In genomic region chr9:27154763-27155530, GRCm38 (mm10) we compare ENCODE assay signal across 8 mouse cellular contexts. TPM values are rescaled to one million over a fixed set of nuclear protein-coding genes. Genes with fewer than 3 reads are reported as not detected.
DNase-seq lines count a peak whose midpoint lies in the region; ATAC-seq lines count a peak whose summit lies in the region.

TSS of gene Jam3 (minus strand) at chr9:27155421.

- no peaks in the 10 kb centered on the region for H3K27me3 ChIP-seq in intestine, embryonic 14.5 days (replicated peaks; ENCODE audit: control insufficient read depth, insufficient read depth, low read length)

- peak within 1 kb of the TSS; percentile 54 for H3K9ac ChIP-seq in intestine, embryonic 14.5 days (ENCODE audit: low read length)

- peak within 1 kb of the TSS; percentile 60 for H3K4me2 ChIP-seq in intestine, embryonic 14.5 days (ENCODE audit: low read length)

- WGBS in intestine, embryonic 14.5 days = under 1% methylated on average over 58 of the region's 58 CpGs

- peak within 1 kb of the TSS; percentile 50 for H3K4me3 ChIP-seq in intestine, embryonic 14.5 days (ENCODE audit: low read depth, low read length)

- peaks cover 7% of the 10 kb centered on the region; the same call in 1 of the 2 replicates for H3K4me1 ChIP-seq in intestine, embryonic 14.5 days (replicated peaks; ENCODE audit: control insufficient read depth, insufficient read depth, low read length)

- no peaks in the 10 kb centered on the region for H3K36me3 ChIP-seq in intestine, embryonic 14.5 days (ENCODE audit: control insufficient read depth, insufficient read depth, low read length)

- no peaks in the 10 kb centered on the region for H3K9me3 ChIP-seq in intestine, embryonic 14.5 days (ENCODE audit: control insufficient read depth, low read length)

- H3K27ac ChIP-seq in intestine, embryonic 14.5 days (ENCODE audit: low read depth) = peak within 1 kb of the TSS; percentile 73

- ATAC-seq in intestine, embryonic 14.5 days (replicated peaks; ENCODE audit: low FRiP score, low TSS enrichment, low read depth) = peak; percentile 96

- intact Hi-C loops in gastrocnemius, postnatal 36 days (cut with DNase I) = no loop called here
- intact Hi-C loops in left cerebral cortex, postnatal 10 days (cut with DNase I) = no loop called here

- peak; percentile 90 for DNase-seq in adrenal gland, adult 8-10 months
- peak; percentile 98 for DNase-seq in embryo, embryonic 10.5 days (ENCODE audit: low spot score)
- peak; percentile 83 to 86 for DNase-seq in gastrocnemius, postnatal 36 days
- DNase-seq in intestine, embryonic 14.5 days (ENCODE audit: low spot score) = peak; percentile 96
- DNase-seq in left cerebral cortex, postnatal 10 days (ENCODE audit: extremely low spot score in 1 of 2, low spot score in 2 of 2) = peak; percentile 96 to 97
- DNase-seq in mesoderm, embryonic 11.5 days (ENCODE audit: low read depth, low spot score) = peak; percentile 98
- DNase-seq in skeletal muscle tissue, adult 2 months (ENCODE audit: low read depth, low spot score) = peak; percentile 74
- DNase-seq in B cell, adult 2 months = no peak

RNA-seq across cellular contexts. Expression of gene Jam3, which starts in this region (rescaled TPM):
- total RNA-seq in adrenal gland, adult 8-10 months (2022) = 10 to 100 TPM; 40.4 to 55.7 (median 47.1) TPM
- 1 to 10 TPM; 7.1 to 8.2 TPM for total RNA-seq in gastrocnemius, postnatal 36 days (2021)
- polyA plus RNA-seq in intestine, embryonic 14.5 days (2014; fragmentation: Nextera tagmentation; extraction: Ambion mirVana) = 60.0 and 63.4 TPM in 2 replicates
- total RNA-seq in left cerebral cortex, postnatal 10 days (2021) = 10 to 100 TPM; 20.1 to 24.9 TPM

Comparison
In these comparisons a context has a peak if more than half of its experiments do, and no peak if none do; other contexts are left out.
1. DNase-seq: peak in adrenal gland, adult 8-10 months (single experiment), embryo, embryonic 10.5 days (single experiment), gastrocnemius, postnatal 36 days (2 of 2), intestine, embryonic 14.5 days (single experiment), left cerebral cortex, postnatal 10 days (2 of 2), mesoderm, embryonic 11.5 days (single experiment) and skeletal muscle tissue, adult 2 months (single experiment); none in B cell, adult 2 months (0 of 2).